Mouse (Mus musculus) adrenal gland, adult (tissue): Measurements from ENCODE around the gene Zdhhc14.

Source experiments
- DNase-seq, 2 experiments: peaks; one replicate each; pipeline ENCODE4 v3.0.0; 2022 to 2023; ENCODE audit warnings: low spot score in 1 of 2; ENCODE audit not compliant: inconsistent age in 2 of 2

The Zdhhc14 gene

DNA sequence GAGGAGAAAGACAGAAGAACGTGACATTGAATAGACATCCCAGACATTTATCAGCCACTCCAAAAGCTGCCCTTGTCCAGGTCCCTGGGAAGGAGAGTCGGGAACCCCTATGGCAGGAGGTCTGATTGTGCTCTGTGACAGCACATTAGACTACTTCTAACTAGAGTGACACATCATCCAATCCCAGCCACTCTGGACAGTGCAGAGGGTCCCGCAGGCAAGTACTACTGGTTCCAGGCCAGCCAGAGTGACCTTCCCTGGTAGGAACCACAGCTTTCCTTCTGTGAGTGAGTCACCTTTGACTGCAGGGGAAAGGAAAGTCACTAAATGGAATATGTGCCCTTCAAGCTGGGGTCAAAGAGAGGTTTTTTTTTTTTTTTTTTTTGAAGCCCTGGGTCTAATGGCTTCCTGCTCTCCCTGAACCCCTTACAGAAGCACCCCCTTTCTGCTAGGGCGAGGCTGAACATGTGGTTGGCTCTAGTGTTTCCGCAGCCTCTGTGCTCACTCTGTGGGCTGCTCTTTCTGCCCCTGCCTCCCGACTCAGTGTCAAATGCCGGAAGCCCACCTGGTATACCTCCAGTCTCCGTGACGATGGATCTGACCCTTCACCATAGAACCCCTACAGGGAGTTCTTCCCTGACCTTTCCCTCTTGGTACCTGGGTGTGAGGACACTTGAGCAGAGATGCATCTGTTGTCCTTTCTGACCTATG is 276.6 kb downstream of the Zdhhc14 start:
- DNase-seq: peak; percentile 70 to 75

DNA sequence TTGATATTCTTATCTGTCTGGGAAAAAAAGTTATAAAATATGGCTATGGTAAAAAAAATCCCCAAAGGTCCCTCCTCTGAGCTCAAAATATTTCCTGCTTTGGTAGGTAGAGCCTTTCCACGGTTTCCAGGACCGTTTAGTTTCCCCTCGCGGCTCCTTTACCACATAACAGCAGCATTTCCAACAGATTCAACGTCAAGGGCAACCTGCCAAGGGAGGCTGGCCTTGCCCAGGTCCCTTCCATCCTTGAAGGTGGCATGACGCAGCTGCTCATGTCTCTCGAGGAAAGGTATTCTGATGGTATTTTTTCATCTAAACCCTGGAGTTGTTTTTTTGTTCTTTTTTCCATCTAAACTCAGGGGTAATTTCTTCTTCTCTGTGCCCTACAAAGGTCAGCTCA is 277.4 kb downstream of the Zdhhc14 start:
- peak; percentile 85 to 89 for DNase-seq

DNA sequence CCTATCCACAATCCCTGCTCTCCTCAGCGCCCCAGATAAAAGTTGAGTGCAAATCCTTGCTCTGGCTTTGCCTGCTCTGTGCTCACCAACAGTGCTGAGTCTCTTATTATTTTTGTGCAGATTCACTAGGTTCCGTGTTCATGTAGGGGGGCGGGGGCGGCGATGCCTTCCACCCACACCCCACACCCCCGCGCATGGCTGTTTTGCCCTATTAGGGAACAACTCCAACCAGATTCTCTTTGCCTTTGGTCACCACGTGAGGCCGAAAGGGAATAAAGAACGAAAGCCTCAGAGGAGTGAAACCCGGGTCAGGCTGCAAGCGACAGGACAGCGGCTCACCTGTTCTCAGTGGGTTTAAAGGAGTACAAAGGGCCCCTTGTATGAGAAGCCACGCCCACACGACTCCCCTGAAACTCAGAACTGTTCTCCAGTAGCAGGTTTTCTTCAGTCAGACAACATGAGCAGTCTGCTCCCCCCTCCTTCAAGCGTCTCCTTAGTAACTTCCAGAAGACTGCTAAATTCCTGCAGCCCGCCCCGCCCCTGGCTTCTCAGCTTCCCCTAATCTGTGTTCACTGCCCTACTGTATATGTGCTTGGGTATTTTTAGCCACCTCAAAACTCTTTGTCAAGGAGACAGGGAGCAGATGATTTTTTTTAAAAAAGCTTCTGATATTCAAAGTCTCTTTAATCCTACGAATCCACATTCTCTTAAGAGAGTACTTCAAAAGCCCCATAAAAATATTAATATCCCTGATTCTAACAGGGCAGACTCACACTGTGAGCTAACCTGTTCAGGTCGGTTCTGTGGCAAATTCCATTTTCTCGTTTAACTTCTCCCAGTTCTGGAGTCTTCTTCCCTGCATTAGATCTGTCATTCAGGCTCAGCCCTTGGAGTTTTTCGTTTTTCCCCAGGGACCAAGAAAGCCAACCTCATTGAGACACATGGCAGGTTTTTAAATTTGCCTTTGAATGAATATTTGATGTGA is 278.2 kb downstream of the Zdhhc14 start:
- peak; percentile 59 to 79 for DNase-seq

DNA sequence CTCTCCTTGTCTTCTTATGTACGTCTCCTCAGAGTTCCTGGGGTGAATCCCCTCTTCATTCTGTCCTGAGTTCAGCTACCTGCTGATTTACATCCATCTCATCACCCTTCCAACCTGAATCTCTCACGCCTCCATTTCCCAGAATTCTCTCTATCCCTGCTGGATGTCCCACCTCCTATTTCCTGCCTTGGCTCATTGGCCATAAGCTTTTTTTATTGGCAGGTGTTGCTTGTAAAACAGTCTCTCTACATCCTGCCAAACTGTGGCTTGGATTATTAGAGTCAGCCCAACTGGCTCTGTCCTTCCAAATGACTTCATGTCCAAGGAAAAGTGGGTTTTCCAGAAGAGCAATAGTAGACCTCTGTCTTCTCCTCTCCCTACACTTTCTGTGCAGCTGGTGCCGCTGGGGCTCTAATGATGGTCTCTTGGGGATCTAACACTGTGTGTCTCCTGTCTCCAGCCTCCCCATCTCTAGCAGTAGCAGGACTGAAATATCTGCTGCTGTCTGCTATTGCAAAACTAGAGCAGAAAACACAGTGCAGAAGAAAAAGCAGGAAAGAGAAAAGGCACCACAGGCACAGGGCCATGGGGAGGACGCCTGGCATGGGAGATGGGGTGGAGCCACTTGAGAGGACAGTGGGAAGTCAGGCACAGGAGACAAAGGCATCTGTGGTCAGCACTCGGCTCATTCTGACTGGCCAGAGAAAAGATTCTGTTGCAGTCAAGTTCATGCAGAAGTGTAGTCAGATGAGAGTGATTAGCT is 288.0 kb downstream of the Zdhhc14 start:
- peak in 1 of 2 experiments; percentile 54 for DNase-seq

DNA sequence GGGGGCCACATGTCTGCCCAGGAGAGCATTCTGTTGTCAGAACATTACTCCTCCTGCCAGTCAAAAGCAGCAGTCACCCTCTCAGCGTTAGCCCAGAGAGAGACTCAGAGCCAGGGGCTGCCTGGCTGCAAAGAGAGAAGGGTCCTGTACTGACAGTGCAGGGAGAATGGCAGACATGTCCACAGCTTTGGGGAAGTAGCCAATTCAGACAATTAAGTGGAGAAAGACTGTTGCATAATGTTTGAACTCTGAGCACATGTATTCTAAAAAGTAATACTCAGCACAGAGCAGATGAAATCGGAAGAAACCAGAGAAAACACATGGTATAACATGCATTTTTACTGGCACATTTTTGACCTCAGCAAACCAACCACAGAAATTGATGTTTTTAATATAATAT is 292.9 kb downstream of the Zdhhc14 start:
- peak in 1 of 2 experiments; percentile 24 for DNase-seq

DNA sequence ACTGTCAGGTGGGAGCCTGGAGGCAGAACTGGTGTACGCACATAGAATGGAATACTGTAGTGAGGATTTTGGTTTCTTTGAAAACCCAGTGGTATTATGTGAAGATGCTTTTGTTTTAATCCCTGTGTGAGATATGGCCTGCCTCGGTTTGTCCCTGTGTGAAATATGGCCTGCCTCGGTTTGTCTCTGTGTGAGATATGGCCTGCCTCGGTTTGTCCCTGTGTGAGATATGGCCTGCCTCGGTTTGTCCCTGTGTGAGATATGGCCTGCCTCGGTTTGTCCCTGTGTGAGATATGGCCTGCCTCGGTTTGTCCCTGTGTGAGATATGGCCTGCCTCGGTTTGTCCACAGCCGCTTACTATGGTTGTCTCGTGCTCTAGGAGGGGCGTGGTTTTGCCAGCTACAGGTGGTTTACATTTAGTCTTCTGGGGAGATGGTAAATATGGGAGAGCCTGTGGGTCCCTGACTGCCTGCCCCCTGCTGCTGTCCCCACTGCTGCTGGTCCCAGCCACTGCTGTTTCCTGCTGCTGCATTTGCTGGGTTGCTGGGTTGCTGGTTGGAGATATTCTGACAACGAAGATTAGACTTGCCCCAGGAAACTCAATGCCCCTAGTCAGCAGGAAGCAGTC is 299.9 kb downstream of the Zdhhc14 start:
- DNase-seq: no peak

DNA sequence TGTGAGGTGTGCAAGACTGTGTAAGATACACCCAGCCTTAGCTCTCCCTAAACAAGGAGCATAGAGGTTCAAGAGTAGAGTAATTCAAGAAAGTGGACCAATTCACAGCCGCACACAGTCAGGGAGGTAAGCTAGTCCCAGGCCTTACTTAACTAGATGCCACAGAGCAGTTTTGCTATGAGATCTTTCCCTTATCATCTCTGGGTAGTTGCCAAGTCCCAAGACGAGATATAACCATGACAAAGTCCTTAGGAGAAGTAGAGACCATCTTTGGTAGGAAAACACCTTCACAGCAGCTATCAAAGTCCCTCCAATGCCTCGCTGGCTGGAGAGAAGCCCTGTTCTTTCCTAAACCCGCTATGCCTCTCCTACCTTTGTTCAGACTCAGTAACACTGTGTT is 301.2 kb downstream of the Zdhhc14 start:
- DNase-seq: no peak

DNA sequence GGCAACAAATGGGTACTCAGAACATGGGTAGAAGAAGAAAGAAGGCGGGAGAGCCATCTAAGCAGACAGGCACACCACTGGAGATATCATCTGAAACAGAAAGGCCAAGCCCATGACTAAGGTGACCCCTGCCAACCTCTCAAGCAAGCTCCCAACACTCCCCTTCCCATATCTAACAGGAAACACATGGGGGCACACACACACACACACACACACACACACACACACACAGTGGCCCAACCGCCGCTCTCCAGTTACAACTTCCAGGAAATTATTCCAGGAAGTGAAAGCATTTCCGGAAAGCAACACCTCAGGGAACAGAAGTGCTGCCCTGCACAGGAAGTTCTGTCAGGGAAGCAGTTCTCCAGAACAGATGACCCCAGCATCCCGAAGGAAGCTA is 301.9 kb downstream of the Zdhhc14 start:
- peak; percentile 55 to 74 for DNase-seq

DNA sequence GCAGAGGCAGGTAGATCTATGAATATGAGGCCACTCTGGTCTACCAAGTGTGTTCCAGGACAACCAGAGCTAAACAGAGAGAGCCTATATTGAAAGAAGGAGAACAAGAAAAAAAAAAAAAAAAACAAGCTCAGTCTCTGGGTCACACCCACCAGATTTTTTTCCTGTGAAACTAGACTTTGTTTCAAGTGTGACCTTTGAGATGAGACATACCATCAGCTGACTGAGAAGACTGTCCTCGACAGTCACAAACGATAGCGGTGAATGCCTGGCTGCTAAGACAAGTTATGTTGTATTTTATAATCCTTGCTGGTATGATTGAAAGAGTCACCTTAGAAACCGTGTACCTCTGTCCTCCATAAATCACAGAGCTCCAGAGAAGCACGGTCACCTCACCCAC is 303.0 kb downstream of the Zdhhc14 start:
- peak in 1 of 2 experiments; percentile 43 for DNase-seq

DNA sequence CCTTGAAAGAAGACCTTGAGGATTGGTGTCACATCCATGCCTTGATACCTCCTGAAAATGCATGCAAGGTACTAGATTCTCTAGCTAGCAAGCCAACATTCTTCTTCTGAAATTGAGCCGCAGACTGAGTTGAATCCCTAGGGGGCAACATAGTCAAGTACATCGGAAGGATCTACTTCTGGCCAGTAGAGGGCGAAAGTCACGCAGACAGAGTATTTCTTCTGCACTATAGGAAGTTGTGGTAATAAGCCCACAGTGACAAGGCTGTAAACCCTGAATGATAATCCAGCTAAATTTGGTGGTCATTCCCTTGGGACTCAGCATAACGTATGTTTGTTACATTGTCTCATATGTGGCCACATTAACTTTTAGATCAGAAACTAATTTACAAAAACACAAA is 303.5 kb downstream of the Zdhhc14 start:
- DNase-seq: peak; percentile 79 to 91

DNA sequence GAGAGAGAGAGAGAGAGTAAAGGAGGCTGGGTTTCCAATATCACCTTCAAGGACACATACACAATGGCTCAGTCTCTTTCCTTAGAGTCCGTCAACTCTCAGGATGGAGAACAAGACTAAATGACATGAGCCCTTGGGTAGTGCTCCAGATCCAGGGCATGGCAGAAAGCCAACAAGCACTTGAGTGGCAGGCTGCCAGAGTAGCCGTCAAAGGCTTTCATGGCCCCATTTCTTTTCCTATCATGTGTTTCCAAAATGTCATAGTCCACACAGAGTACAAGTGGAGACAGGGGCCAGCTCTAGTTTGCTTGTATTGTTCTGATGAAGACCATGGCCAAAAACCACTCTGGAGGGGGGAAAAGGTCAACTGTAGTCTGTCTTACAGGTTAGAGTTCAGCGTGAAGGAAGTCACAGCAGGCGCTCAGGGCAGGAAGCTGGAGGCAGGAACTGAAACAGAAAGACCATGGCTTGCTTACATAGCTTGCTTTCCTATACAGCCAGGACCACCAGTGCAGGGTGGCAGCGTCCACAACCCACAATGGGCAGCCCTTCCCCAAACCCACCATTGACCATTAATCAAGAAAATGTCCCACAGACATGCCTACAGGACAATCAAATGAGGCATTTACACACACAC is 304.9 kb downstream of the Zdhhc14 start:
- DNase-seq: peak; percentile 81 to 93

DNA sequence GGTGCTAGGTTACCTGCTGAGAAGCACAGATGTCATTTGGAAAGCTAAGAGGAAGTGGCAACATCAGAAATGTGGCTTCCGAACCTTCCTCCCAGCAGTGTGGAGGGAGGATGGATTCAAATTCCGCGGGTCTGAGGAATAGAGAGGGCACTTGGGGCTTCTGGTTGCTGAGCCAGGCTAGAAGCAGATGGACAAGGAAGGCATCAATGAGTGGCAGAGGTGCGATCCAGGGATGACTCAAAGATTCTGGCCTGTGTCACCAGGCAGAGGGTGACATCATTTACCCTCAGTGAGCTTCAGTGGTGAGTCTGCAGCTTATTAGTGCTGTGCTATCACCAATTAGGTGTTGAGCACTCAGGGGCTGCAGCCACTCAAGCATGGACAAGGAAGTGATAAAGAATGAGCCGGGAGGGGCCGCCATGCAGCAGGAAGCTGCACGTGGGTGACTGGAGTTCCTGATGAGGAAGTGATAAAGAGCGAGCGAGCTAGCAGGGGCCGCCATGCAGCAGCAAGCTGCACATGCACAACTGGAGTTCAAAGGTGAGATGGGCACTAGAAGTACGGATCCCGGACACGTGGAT is 306.0 kb downstream of the Zdhhc14 start:
- peak in 1 of 2 experiments; percentile 54 for DNase-seq

DNA sequence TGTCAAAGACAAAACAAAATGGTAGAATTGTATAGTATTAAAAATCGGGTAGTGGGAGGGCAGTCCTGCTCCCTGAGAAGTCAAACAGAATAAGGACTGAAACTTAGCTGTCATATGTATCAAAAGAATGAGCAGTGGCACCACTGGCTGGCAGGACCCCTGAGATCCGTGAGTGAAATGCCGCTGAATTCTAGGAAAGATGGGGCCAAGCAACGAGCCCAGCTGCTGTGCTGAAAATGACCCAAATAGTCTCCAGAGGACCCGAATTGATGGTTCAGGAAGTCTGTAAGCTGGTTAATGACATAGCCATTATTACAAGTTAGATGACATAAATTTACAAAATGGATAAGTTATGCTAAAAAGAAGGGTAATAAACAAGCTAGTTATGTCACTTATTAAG is 306.5 kb downstream of the Zdhhc14 start:
- no peak for DNase-seq

DNA sequence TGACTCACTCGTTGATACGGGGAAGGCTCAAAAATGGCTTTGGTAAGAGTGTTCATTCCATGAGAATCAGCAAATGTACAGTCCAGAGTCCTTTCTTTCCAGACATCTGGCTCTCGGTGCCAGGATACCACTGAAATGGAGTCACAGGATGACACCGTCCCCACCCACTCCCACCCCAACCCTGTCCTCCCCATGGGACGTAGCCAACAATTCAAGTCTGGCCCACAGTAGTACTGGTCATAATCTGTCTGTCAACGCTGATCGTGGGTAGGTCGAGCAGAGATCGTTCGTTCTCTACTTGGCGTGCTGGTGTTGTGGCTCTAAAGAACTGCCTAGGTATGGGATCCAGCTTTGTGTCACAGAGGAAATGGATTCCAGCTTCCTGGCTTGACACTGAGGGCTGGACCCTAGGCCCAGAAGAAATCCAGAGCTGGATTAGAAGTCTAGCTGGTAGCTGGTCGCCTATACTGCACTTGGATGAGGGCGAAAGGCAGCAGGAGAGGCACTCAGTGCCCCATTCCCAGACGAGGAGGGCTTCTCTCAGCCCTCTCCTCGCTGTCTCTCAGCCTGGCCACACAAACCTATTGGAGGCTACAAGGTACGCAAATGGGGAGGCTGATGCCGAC is 307.2 kb downstream of the Zdhhc14 start:
- peak in 1 of 2 experiments; percentile 23 for DNase-seq

DNA sequence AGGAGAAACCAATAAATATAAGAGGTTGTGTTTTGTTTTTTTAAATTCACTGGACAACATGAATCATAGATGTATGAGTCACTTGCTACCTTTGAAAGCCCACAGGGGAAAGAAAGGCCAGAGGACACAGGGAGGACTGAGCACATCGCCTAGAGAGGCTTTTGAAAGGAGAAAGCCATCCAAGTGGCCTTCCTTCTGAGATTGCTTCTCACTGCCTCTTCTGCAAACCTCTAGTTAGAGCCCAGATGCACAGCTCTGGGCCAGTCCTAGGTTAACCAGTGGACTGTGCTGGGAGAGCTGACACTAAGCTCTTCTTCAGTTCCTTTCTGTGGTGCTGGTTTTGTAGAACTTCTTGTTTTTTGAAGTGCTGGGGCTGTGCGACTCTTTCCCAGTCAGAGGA is 307.9 kb downstream of the Zdhhc14 start:
- peak in 1 of 2 experiments; percentile 68 for DNase-seq

DNA sequence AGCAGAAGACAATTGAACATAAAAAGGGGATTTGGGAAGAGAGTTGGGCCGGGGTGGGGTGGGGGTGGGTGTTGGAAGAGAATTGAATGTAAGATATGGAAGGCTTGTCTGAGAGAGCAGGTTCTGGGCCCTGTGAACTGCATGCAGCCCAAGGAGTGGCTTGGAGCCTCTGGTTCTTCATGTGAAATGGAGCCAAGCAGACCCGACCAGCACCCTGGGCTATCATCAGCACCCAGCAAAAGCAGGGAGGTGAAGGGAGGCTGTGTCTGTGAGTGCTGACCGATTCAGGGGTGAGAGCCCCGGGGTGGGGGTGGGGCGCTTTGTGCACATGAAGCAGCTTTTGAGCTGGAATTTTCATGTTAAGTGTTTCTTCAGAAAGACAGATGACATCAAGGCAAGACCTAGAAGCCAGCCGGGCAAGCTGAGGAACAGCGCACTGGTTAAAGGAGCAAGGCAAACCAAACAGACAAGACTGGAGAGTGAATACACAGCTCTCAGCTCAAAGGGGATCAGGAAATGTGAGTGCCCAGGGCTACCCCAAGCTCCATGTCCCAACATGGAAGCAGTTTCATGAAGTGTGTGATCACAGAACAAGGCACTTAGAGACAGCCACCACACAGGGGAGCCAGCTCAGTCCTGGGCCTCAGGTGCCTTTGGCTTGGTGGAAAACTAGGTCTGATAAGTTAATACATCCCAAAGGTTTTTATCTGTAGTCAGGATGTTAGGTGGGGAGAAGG is 308.6 kb downstream of the Zdhhc14 start:
- DNase-seq: peak in 1 of 2 experiments; percentile 38

DNA sequence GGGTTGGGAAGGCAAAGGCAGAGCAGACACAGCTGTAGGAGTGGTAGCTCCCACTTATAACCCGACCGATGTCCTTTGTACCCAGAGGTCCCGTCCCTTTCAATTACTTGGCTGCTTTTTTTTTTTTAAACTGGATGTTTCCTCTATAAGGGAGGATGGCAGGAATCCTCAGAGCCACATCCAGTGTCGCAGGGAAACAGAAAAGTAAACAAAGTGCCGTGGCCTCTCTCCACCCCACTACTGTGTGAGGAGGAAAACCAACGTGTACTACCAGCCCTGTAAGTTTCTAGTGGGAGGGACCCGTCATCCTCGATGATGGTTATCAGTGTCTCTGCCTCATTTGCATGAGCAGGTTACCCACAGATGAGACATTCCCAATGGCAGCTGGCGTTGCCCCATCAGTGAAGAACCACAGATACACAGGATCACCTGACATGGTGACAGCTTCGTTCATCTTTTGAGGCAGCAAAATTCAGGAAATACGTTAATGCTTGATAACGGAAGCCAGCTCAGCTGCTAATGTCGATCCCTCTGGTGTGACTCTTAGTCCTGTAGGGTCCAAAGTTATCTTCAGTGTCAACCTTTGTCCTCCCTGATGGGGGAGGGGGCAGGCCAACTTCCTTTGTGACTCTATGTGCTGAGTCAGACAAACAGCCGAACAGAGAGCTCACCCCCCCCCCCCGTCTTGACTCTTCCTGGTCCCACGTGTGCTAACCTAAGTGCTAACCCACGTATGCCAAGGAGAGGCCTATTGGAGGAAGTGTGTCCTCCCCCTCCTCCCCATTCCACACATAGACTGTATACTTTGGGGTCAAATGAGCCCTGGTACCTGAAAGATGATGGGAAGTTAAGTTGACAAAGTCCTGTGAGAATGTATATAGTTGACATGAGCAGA is 309.7 kb downstream of the Zdhhc14 start:
- DNase-seq: peak in 1 of 2 experiments; percentile 36

DNA sequence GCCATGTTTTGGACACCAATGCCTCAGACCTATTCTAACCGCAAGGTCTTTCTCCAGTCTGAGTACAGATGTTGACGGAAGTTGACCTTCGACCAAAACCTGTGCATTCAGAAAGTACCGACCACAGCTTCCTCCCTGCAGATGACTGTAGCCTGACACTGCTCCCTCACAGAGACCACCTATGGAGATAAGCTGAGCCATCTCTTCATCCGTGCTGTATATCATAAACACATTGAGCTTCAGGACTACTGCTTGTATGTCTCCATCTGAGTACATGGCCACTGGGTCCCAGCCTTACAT is 310.2 kb downstream of the Zdhhc14 start:
- no peak for DNase-seq
